Mouse (Mus musculus): ENCODE measurements around the gene Dolpp1. TPM values are rescaled to one million over a fixed set of nuclear protein-coding genes. Genes with fewer than 3 reads are reported as not detected.
A peak's percentile ranks its signal among the peaks of the same experiment; 100 is the strongest.

Gene Dolpp1
- polyA plus RNA-seq, 1 experiment from 2014 or later, result 15.4 TPM

- TF ChIP-seq CTCF (IDR thresholded peaks at IDR 0.05), result no peak
- POLR2A ChIA-PET, result interaction anchor here (0.8 kb wide), 1 partner anchor 53 kb away, joined by 3 read pairs; no protein-coding TSS in a partner anchor
- in situ Hi-C loops (cut with MboI; ENCODE audit: low pct_unique_long_range_greater_than_20kb), result no loop called here
Observed at GRCm38 (mm10) chr2:30358533-30359531, 33.2 kb upstream of the Dolpp1 start, which contains the start of gene Sh3glb2. Sh3glb2 (minus strand) TSS chr2:30359337.

GRCm38 (mm10) chr2:30360626-30361025, 31.4 kb upstream of the Dolpp1 start:
- in situ Hi-C loops (cut with MboI; ENCODE audit: low pct_unique_long_range_greater_than_20kb), result no loop called here
- DNase-seq (ENCODE audit: low read depth, low spot score) (no peak), ATAC-seq (no peak)
- ChIA-PET CTCF (no interaction called here), POLR2A (interaction anchor here (0.6 kb wide), 2 partner anchors 202 to 449 kb away, joined by 4 to 6 read pairs; no protein-coding TSS in a partner anchor)
- no peak for TF ChIP-seq CTCF (IDR thresholded peaks at IDR 0.05)
- no peaks in the 10 kb centered on the region for H3K27me3 ChIP-seq

More at GRCm38 (mm10) chr2:30358533-30359531, 33.2 kb upstream of the Dolpp1 start, which contains the start of gene Sh3glb2:
- CTCF ChIA-PET, result interaction anchor here (1.0 kb wide), 1 partner anchor 224 kb away, joined by 3 read pairs; no protein-coding TSS in a partner anchor
- DNase-seq (ENCODE audit: low read depth, low spot score) (no peak), ATAC-seq (peak; percentile 38)
- H3K27me3 ChIP-seq, result no peaks in the 10 kb centered on the region

- ChIA-PET CTCF (interaction anchor here (1.4 kb wide), 1 partner anchor 12 kb away, joined by 3 read pairs; no protein-coding TSS in a partner anchor), POLR2A (interaction anchor here (0.6 kb wide), 1 partner anchor 36 kb away, joined by 3 read pairs; no protein-coding TSS in a partner anchor)
- DNase-seq (ENCODE audit: low read depth, low spot score) (no peak), ATAC-seq (no peak)
- in situ Hi-C loops (cut with MboI; ENCODE audit: low pct_unique_long_range_greater_than_20kb), result no loop called here
- no peak for TF ChIP-seq CTCF (IDR thresholded peaks at IDR 0.05)
- no peaks in the 10 kb centered on the region for H3K27me3 ChIP-seq
Observed at GRCm38 (mm10) chr2:30362865-30363264, 29.2 kb upstream of the Dolpp1 start.

GRCm38 (mm10) chr2:30363773-30364650, 28.0 kb upstream of the Dolpp1 start, which contains the start of gene Miga2:
Miga2 (plus strand) TSS chr2:30364233.
- POLR2A ChIA-PET, result interaction anchor here (0.7 to 1.4 kb wide), 3 partner anchors 13 to 30 kb away, joined by 4 read pairs; no protein-coding TSS in a partner anchor
- CTCF ChIA-PET, result interaction anchor here (1.4 kb wide), 1 partner anchor 10 kb away, joined by 4 read pairs; no protein-coding TSS in a partner anchor
- H3K27me3 ChIP-seq, result no peaks in the 10 kb centered on the region
- DNase-seq (ENCODE audit: low read depth, low spot score) (peak; percentile 91), ATAC-seq (peak; percentile 96)
- TF ChIP-seq CTCF (IDR thresholded peaks at IDR 0.05), result no peak
- in situ Hi-C loops (cut with MboI; ENCODE audit: low pct_unique_long_range_greater_than_20kb), result no loop called here

GRCm38 (mm10) chr2:30365281-30366069, 26.6 kb upstream of the Dolpp1 start:
- DNase-seq (ENCODE audit: low read depth, low spot score) (no peak), ATAC-seq (no peak)
- TF ChIP-seq CTCF (IDR thresholded peaks at IDR 0.05), result no peak
- in situ Hi-C loops (cut with MboI; ENCODE audit: low pct_unique_long_range_greater_than_20kb), result no loop called here
- ChIA-PET CTCF (interaction anchor here (1.4 kb wide), 1 partner anchor 9 kb away, joined by 4 read pairs; no protein-coding TSS in a partner anchor), POLR2A (interaction anchor here (1.4 kb wide), 1 partner anchor 29 kb away, joined by 4 read pairs; no protein-coding TSS in a partner anchor)
- H3K27me3 ChIP-seq, result no peaks in the 10 kb centered on the region

GRCm38 (mm10) chr2:30366203-30366602, 25.9 kb upstream of the Dolpp1 start:
- POLR2A ChIA-PET, result interaction anchor here (0.6 kb wide), 1 partner anchor 21 kb away, joined by 3 read pairs; no protein-coding TSS in a partner anchor
- no peak for ATAC-seq
- no peak for DNase-seq (ENCODE audit: low read depth, low spot score)
- in situ Hi-C loops (cut with MboI; ENCODE audit: low pct_unique_long_range_greater_than_20kb), result no loop called here
- H3K27me3 ChIP-seq, result no peaks in the 10 kb centered on the region
- no peak for TF ChIP-seq CTCF (IDR thresholded peaks at IDR 0.05)
- CTCF ChIA-PET, result no interaction called here

- CTCF ChIA-PET, result no interaction called here
- TF ChIP-seq CTCF (IDR thresholded peaks at IDR 0.05), result no peak
- POLR2A ChIA-PET, result interaction anchor here (0.6 kb wide), 1 partner anchor 250 kb away, joined by 5 read pairs; no protein-coding TSS in a partner anchor
- H3K27me3 ChIP-seq, result no peaks in the 10 kb centered on the region
- ATAC-seq (no peak), DNase-seq (ENCODE audit: low read depth, low spot score) (no peak)
- in situ Hi-C loops (cut with MboI; ENCODE audit: low pct_unique_long_range_greater_than_20kb), result no loop called here
Observed at GRCm38 (mm10) chr2:30371544-30371943, 20.5 kb upstream of the Dolpp1 start.

- in situ Hi-C loops (cut with MboI; ENCODE audit: low pct_unique_long_range_greater_than_20kb), result no loop called here
- CTCF ChIA-PET, result no interaction called here
Observed at GRCm38 (mm10) chr2:30372726-30373125, 19.3 kb upstream of the Dolpp1 start.

GRCm38 (mm10) chr2:30375893-30376292, 16.2 kb upstream of the Dolpp1 start:
- ChIA-PET CTCF (no interaction called here), POLR2A (no interaction called here)
- TF ChIP-seq CTCF (IDR thresholded peaks at IDR 0.05), result no peak
- H3K27me3 ChIP-seq, result no peaks in the 10 kb centered on the region
- no peak for DNase-seq (ENCODE audit: low read depth, low spot score)
- in situ Hi-C loops (cut with MboI; ENCODE audit: low pct_unique_long_range_greater_than_20kb), result no loop called here
- ATAC-seq, result no peak

More at GRCm38 (mm10) chr2:30372726-30373125, 19.3 kb upstream of the Dolpp1 start:
- no peak for TF ChIP-seq CTCF (IDR thresholded peaks at IDR 0.05)
- no peaks in the 10 kb centered on the region for H3K27me3 ChIP-seq
- no peak for ATAC-seq
- POLR2A ChIA-PET, result no interaction called here
- DNase-seq (ENCODE audit: low read depth, low spot score), result no peak
